Mouse (Mus musculus) embryonic facial prominence, embryonic 13.5 days (tissue): ENCODE measurements at regions not wholly inside any gene's neighbourhood (a gene's known extent, or its start where the extent isn't known, plus 50 kb on each side); places are given as distances from the start of the nearest gene placed in this dataset.
"Not testable (repeated sequence)": the region's sequence is repeated elsewhere in the genome, so short reads cannot be mapped to it uniquely, and the experiment has no call there.

Experiments
- ATAC-seq: fragments of 200-750 bp; cut with Nextera tagmentation; 2 replicates; pipeline ENCODE4 v1.8.0; 2017; ENCODE audit warnings: low read depth; ENCODE audit not compliant: insufficient number of reproducible peaks, insufficient read depth, low FRiP score, low TSS enrichment
- H3K27ac ChIP-seq: fragments of 300-500 bp; sonication (generic); 2 replicates; pipeline ENCODE4 v1.5.1; 2015; ENCODE audit warnings: moderate library complexity, mild to moderate bottlenecking, inconsistent platforms
- H3K27me3 ChIP-seq: fragments of 300-500 bp; sonication (generic); 2 replicates; pipeline ENCODE4 v1.6.1; 2015; ENCODE audit warnings: mild to moderate bottlenecking, inconsistent platforms
- H3K36me3 ChIP-seq: fragments of 300-500 bp; sonication (generic); 2 replicates; pipeline ENCODE4 v1.6.1; 2015; ENCODE audit warnings: mild to moderate bottlenecking, inconsistent platforms
- H3K4me1 ChIP-seq: fragments of 300-500 bp; sonication (generic); 2 replicates; pipeline ENCODE4 v1.6.1; 2015; ENCODE audit warnings: inconsistent platforms
- H3K4me2 ChIP-seq: fragments of 300-500 bp; sonication (generic); 2 replicates; pipeline ENCODE4 v1.6.1; 2015; ENCODE audit warnings: moderate library complexity, mild to moderate bottlenecking, inconsistent platforms
- H3K4me3 ChIP-seq: fragments of 300-500 bp; sonication (generic); 2 replicates; pipeline ENCODE4 v1.5.1; 2015; ENCODE audit warnings: mild to moderate bottlenecking, inconsistent platforms
- H3K9ac ChIP-seq: fragments of 300-500 bp; sonication (generic); 2 replicates; pipeline ENCODE4 v1.6.1; 2015; ENCODE audit warnings: mild to moderate bottlenecking, inconsistent platforms
- H3K9me3 ChIP-seq: fragments of 300-500 bp; sonication (generic); 2 replicates; pipeline ENCODE4 v1.6.1; 2016; ENCODE audit warnings: inconsistent platforms
- WGBS: fragments of 180-500 bp; shearing (Covaris S2); methylation state at CpG from one replicate; pipeline ENCODE4 v1.1.7; 2015; ENCODE audit warnings: mixed read lengths; 5-methylcytosine and 5-hydroxymethylcytosine counted together

DNA sequence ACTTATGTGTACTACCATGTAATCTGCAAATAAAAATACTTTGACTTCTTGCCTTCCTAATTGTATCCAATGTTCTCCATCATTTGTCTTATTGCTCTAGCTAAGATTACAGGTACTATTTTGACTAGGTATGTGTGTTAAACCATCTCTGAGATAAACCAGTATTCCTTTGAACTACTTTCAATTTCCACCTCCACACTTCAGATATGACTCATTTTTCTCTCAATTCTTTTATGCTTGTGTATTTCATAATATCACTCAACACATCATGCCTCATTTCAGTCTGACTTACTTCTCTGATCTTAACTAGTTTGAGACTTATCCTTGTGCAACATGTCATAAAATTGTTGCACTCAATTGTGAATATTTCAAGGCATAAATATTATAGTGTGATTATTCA is 388.9 kb downstream of the Arl4a start:
- H3K27ac ChIP-seq, result no peak overlapping the region
- no peak overlapping the region for H3K4me2 ChIP-seq
- no peaks in the 10 kb centered on the region for H3K36me3 ChIP-seq
- no peak for ATAC-seq
- no peaks in the 10 kb centered on the region for H3K9me3 ChIP-seq
- H3K4me1 ChIP-seq, result no peaks in the 10 kb centered on the region
- H3K27me3 ChIP-seq, result no peaks in the 10 kb centered on the region
- H3K4me3 ChIP-seq, result no peak overlapping the region
- no peak overlapping the region for H3K9ac ChIP-seq

DNA sequence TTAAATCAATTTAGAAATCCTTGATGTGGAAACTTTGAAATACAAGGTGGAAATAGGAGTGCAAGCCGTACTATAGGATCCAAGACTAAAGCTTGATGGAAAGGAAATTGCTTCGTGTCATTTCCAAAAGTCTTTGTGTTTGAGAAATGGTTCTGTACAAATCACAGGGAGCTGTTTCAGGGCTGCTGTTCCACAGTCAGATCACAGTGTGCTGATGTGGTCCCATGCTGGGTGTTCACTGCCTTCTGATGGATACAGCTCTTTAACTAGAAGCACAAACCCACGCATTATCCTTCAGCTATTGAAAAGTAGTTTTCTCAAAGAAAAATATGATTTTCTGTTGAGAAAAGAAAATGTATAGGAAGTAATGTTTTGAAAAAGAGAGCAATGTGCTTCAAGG is 391.3 kb downstream of the Arl4a start:
- Histone ChIP-seq H3K9ac (no peak overlapping the region), H3K4me3 (no peak overlapping the region), H3K4me1 (no peaks in the 10 kb centered on the region), H3K4me2 (no peak overlapping the region), H3K27me3 (no peaks in the 10 kb centered on the region), H3K36me3 (no peaks in the 10 kb centered on the region), H3K9me3 (no peaks in the 10 kb centered on the region), H3K27ac (no peak overlapping the region)
- WGBS, result 74% methylated on average over 3 of the region's 3 CpGs
- no peak for ATAC-seq

DNA sequence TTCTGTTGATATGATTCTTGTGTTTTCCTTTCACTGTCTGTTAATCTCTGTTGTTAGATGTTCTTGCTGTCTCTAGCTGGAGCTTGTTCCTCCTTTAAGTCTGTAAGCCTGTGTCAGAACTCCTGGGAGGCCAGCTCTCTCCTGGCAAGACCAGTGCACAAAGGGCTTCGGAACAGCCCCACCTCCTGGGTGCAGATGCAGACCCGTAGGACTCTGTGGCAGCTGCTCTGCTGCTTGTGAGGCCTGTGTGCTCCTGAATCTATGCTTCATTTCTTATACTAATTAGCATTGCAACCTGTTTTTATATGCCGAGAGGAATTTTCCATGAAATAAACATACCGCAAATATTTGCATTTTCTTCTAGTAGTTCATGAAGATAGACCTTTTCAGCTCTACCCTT is 392.2 kb downstream of the Arl4a start:
- WGBS, result 74% methylated on average over 4 of the region's 4 CpGs
- Histone ChIP-seq H3K4me1 (no peaks in the 10 kb centered on the region), H3K27ac (no peak overlapping the region), H3K4me3 (no peak overlapping the region), H3K27me3 (no peaks in the 10 kb centered on the region), H3K4me2 (no peak overlapping the region), H3K9me3 (no peaks in the 10 kb centered on the region), H3K36me3 (no peaks in the 10 kb centered on the region), H3K9ac (no peak overlapping the region)
- no peak for ATAC-seq

DNA sequence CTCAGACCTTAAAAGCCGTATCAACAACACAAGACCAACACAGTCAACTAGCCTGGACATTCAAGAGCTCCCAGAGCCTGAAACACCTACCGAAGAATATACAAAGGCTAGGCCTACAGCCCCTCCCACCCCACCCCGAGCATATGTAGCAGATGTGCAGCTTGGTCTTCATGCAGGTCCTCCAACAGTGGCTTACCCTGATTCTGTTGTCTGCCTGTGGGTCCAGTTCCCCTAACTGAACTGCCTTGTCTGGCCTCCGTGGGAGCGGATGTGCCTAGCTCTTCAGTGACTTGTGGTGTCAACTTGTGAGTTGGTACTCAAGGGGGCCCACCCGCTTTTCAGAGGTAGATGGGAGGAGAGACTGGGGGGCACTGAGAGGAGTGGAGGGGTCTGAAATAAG is 398.6 kb downstream of the Arl4a start:
- H3K4me3 ChIP-seq, result no peak overlapping the region
- no peak for ATAC-seq
- H3K4me2 ChIP-seq, result no peak overlapping the region
- no peak overlapping the region for H3K27ac ChIP-seq
- WGBS, result 80% methylated on average over 6 of the region's 6 CpGs
- no peaks in the 10 kb centered on the region for H3K4me1 ChIP-seq
- H3K9me3 ChIP-seq, result no peaks in the 10 kb centered on the region
- H3K36me3 ChIP-seq, result no peaks in the 10 kb centered on the region
- H3K27me3 ChIP-seq, result no peaks in the 10 kb centered on the region
- no peak overlapping the region for H3K9ac ChIP-seq

DNA sequence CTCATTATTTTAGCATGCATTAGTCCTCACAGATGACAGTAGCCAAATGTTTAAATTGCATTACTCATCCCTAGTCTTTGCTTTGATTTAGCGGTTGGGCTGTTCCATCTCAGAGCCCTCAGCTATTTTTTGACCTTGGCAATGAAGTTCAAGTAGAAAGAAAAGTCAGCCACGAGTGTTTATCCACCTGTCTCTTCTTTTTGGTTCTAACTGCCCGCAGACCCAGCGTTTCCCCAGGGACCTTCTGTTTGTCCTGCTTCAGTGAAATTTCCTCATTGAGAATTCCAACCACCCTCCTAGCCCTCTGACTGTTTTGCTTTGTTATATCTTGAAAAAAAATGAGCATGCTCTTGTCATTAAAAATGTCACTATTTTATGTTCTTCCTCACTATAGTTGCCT is 403.5 kb downstream of the Arl4a start:
- Histone ChIP-seq H3K4me3 (no peak overlapping the region), H3K4me1 (no peaks in the 10 kb centered on the region), H3K27me3 (no peaks in the 10 kb centered on the region), H3K9ac (no peak overlapping the region), H3K27ac (no peak overlapping the region), H3K36me3 (no peaks in the 10 kb centered on the region), H3K4me2 (no peak overlapping the region), H3K9me3 (no peaks in the 10 kb centered on the region)
- no peak for ATAC-seq
- WGBS, result 63% methylated on average over 4 of the region's 4 CpGs

DNA sequence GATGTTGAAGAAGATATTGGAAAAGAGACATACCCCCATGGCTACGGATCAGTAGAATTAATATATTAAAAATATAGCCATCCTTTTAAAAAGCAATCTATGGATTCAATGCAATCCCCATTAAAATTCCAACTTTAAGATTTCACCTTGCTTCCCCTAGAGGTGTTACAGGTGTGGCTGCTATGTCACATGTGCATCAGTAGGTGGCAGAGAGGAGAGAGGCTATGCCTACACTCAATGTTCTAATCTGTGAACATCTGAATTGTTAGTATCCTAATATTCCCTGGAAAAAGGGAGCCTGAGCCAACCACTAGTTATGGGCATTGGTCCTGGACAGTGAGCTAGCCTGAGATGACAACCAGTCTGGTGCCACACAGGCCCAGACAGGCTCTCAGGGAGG is 416.6 kb downstream of the Arl4a start:
- no peak overlapping the region for H3K4me2 ChIP-seq
- no peak overlapping the region for H3K4me3 ChIP-seq
- no peaks in the 10 kb centered on the region for H3K4me1 ChIP-seq
- no peak overlapping the region for H3K9ac ChIP-seq
- H3K27ac ChIP-seq, result no peak overlapping the region
- 86% methylated on average over 1 of the region's 1 CpGs for WGBS
- no peaks in the 10 kb centered on the region for H3K36me3 ChIP-seq
- no peak for ATAC-seq
- H3K9me3 ChIP-seq, result no peaks in the 10 kb centered on the region
- no peaks in the 10 kb centered on the region for H3K27me3 ChIP-seq

DNA sequence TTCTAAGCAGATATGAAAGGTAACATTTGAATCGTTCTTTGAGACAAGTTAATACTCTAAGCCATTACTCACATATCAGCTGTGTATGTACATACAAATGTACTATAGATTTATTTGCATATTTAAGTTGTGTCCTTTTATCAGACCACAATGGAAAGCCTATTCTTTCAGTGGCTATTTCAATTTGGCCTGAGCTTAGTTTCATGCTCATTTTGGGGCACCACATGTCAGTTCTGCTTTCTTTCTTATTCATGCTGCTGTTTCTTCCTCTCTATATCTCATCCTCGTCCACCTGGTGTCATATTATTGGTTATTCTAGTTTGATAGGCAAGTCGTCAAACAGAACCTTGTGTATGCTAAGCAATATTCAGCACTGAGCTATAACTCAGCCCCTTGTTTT is 432.5 kb downstream of the Arl4a start:
- H3K27ac ChIP-seq, result no peak overlapping the region
- WGBS, result 69% methylated on average over 3 of the region's 3 CpGs

DNA sequence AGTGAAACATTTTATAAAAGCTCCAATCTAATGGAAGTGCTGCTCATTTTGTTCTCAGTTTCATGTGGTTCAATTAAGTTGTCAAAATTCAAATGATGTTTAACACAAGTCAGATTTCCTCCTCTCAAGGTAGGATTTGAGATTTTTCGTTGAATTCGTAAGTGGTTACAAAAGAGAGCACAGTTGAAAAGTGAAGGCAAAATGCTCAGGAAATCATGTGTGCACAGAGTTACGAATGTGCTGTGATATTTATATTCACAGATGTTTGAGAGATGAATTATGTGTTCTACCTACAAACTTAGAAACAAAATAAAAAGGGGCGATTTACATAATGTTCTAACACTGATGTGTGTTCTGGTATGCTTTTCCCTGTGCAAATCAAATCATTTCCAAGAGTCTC is 433.1 kb downstream of the Arl4a start:
- H3K27ac ChIP-seq, result no peak overlapping the region
- H3K27me3 ChIP-seq, result no peaks in the 10 kb centered on the region
- 73% methylated on average over 4 of the region's 4 CpGs for WGBS
- no peaks in the 10 kb centered on the region for H3K9me3 ChIP-seq
- no peaks in the 10 kb centered on the region for H3K4me1 ChIP-seq
- H3K36me3 ChIP-seq, result no peaks in the 10 kb centered on the region
- H3K4me3 ChIP-seq, result no peak overlapping the region
- no peak overlapping the region for H3K9ac ChIP-seq
- H3K4me2 ChIP-seq, result no peak overlapping the region
- no peak for ATAC-seq

More for the DNA sequence above, 432.5 kb downstream of the Arl4a start:
- H3K4me1 ChIP-seq, result no peaks in the 10 kb centered on the region
- H3K4me2 ChIP-seq, result no peak overlapping the region
- no peak for ATAC-seq
- no peak overlapping the region for H3K9ac ChIP-seq
- no peaks in the 10 kb centered on the region for H3K36me3 ChIP-seq
- no peaks in the 10 kb centered on the region for H3K9me3 ChIP-seq
- H3K27me3 ChIP-seq, result no peaks in the 10 kb centered on the region
- H3K4me3 ChIP-seq, result no peak overlapping the region

DNA sequence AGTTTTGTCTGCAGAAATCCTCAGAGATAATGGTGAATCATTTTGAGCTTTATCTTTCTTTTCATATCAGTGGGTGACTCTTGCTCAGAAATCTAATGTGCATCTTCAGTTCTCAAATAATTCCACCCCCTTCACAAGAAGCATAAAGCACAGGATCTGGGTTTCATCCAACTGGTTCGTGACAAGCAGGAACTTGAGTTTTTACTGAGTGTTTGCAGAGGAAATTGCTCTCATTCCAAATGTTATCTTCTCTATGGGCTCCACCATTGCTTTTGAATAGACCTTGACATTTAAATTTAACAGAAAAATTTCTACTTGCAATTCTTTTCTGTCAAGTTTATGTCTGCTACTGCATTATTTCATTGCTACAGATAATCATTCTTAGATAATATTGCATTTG is 443.1 kb downstream of the Arl4a start:
- no peak overlapping the region for H3K27ac ChIP-seq
- H3K36me3 ChIP-seq, result no peaks in the 10 kb centered on the region
- H3K4me3 ChIP-seq, result no peak overlapping the region
- WGBS, result 42% methylated on average over 1 of the region's 1 CpGs
- no peak overlapping the region for H3K4me2 ChIP-seq
- ATAC-seq, result no peak
- H3K27me3 ChIP-seq, result no peaks in the 10 kb centered on the region
- H3K4me1 ChIP-seq, result no peaks in the 10 kb centered on the region
- no peak overlapping the region for H3K9ac ChIP-seq
- H3K9me3 ChIP-seq, result no peaks in the 10 kb centered on the region

DNA sequence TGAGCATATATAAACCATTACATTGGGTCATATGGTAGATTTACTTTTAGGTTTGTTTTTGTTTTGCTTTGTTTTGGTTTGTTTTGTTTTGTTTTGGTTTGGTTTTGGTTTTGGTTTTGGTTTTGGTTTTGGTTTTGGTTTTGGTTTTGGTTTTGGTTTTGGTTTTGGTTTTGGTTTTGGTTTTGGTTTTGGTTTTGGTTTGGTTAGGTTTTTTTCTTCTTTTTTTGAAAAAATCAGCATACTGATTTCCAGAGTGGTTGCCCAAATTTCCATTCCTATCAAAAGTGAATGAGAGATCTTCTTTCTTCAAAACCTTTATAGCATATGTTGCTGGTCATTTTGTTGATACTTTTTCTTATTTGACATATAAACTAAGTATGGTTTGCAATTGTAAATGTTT is 444.0 kb downstream of the Arl4a start:
- not testable (repeated sequence) for H3K27ac ChIP-seq, H3K4me1 ChIP-seq, H3K27me3 ChIP-seq, H3K9me3 ChIP-seq, H3K36me3 ChIP-seq, H3K9ac ChIP-seq, ATAC-seq, H3K4me3 ChIP-seq, H3K4me2 ChIP-seq

DNA sequence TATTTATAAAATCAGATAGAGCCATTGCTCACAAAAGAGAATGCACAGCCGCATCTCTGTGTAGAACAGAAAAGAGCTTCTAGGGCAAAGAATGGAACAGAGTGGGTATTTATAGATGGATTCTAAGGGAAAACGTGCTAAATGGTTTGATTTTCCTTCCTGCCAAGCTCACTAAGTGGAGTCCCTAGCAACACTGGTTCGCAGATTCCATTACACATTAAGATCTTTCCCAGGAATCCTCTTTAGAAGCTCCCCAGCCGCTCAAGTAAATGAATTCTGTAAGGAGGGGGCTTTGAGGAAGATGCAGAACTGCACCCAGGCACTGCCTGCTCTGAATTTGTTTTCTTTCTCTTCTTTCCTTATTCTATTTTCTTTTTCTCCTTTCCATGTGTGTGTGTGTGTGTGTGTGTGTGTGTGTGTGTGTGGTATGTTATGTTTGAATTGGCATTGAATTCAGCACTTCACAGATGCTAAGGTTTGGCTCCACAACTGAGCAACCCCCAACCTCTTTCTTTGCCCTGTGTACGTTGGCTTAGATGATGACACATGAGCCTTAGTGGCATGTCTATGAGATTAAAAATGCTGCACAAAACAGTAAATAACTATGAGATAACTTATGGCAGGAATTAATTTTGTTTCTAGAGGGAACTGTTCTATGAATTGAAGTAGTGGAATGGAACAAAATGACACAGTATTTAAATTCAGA is 450.5 kb downstream of the Arl4a start:
- Histone ChIP-seq H3K9ac (no peak overlapping the region), H3K4me2 (no peak overlapping the region), H3K27me3 (no peaks in the 10 kb centered on the region), H3K36me3 (no peaks in the 10 kb centered on the region), H3K27ac (no peak overlapping the region), H3K9me3 (no peaks in the 10 kb centered on the region), H3K4me3 (no peak overlapping the region), H3K4me1 (no peaks in the 10 kb centered on the region)
- no peak for ATAC-seq
- 64% methylated on average over 5 of the region's 5 CpGs for WGBS

DNA sequence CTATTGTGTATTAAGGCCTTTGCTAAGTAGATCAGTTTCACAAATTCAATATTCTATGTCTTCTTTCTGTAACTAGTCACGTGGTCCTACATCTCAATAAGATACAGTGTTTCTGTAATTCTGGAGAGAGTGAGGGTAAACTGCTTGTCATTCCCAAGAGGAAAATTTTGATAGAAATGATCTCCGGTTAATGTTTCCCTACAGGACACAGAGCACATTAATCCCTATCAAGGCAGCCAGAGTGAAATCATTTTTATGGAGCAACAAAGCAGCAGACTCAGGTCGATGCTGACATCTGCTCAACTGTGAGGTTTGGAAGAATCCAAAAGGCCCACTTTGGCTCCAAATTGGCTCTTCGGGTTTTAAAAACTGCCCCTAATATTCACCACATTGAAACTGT is 451.7 kb downstream of the Arl4a start:
- H3K4me3 ChIP-seq, result no peak overlapping the region
- no peaks in the 10 kb centered on the region for H3K4me1 ChIP-seq
- H3K9me3 ChIP-seq, result no peaks in the 10 kb centered on the region
- H3K36me3 ChIP-seq, result no peaks in the 10 kb centered on the region
- H3K4me2 ChIP-seq, result no peak overlapping the region
- no peaks in the 10 kb centered on the region for H3K27me3 ChIP-seq
- H3K9ac ChIP-seq, result no peak overlapping the region
- WGBS, result 85% methylated on average over 4 of the region's 4 CpGs
- ATAC-seq, result no peak
- no peak overlapping the region for H3K27ac ChIP-seq

DNA sequence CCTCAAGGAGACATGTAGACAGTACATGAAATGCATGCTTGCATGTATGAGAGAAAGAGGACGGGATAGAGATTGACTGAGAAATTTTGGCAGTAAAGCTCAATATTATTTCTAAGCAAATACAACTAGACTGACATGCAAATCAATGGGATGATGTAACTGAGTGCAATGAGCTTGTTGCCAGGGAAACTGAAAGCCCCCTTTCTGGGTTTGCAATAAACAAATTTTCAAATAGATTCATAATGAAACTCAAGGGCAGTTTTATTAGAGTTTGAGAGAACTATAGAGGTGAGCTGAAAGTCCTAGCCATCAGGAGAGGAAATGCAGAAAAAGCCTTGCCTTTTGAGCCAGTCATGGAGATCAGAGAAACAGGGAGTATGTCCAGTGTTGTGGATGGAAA is 460.2 kb downstream of the Arl4a start:
- Histone ChIP-seq H3K27me3 (no peaks in the 10 kb centered on the region), H3K4me1 (no peaks in the 10 kb centered on the region), H3K27ac (no peak overlapping the region), H3K9ac (no peak overlapping the region), H3K4me2 (no peak overlapping the region), H3K9me3 (no peaks in the 10 kb centered on the region), H3K36me3 (no peaks in the 10 kb centered on the region), H3K4me3 (no peak overlapping the region)
- no peak for ATAC-seq
- 70% methylated on average over 1 of the region's 1 CpGs for WGBS
